Mouse (Mus musculus) lung, adult 2 months (tissue): ENCODE measurements at regions not wholly inside any gene's neighbourhood (a gene's known extent, or its start where the extent isn't known, plus 50 kb on each side); places are given as distances from the start of the nearest gene placed in this dataset.

Experiments used
- CTCF ChIP-seq: fragments of 200-500 bp; IDR thresholded peaks from 2 replicates; pipeline ENCODE4 v1.5.1; 2011; ENCODE audit warnings: mild to moderate bottlenecking, low read length, control low read depth; ENCODE audit not compliant: insufficient read depth
- POLR2A ChIP-seq: fragments of 200-500 bp; IDR thresholded peaks from 2 replicates; pipeline ENCODE4 v1.6.1; 2011; ENCODE audit warnings: low read depth, mild to moderate bottlenecking, control low read depth, low read length, borderline replicate concordance; ENCODE audit errors: extremely low read depth

DNA sequence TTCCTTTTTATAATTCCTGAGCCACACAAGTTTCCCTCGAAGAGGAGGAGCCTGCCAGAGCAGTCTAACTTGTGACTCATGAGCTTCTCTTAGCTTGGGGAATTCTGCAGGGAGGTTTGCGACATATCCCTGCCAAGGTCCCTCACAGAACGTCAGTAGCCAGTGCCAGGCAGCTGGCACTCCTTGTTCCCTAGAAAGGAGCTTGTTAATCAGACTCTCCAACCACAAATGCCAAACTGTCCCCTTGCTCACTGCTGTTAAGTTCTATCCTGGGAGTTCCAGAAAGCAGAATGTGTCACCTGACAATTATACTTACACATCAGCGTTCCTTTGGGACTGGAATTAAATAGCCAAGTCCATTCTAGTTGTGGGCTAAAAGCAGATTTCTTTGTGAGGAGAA is 85.1 kb upstream of the Ccdc122 start:
- TF ChIP-seq CTCF (no peak), POLR2A (no peak)
